ENCODE assay signal across 22 mouse cellular contexts in genomic region chr11:54567959-54568358, GRCm38 (mm10). TPM values are rescaled to one million over a fixed set of nuclear protein-coding genes. Genes with fewer than 3 reads are reported as not detected.
DNase-seq lines count a peak whose midpoint lies in the region; ATAC-seq and TF ChIP-seq lines count a peak whose summit lies in the region.
"Had no signal": no experiment of that assay in that cellular context is flagged by ENCODE, and none has a peak within 500 bp of the region (broad histone marks: within the 10 kb centered on the region; RNA-seq: fewer than 3 reads in every experiment).

No protein-coding gene starts in this region.

- 6% methylated on average over 1 of the region's 1 CpGs for WGBS in thymus, adult 2 months

- TF ChIP-seq POLR2A in thymus, adult 2 months (IDR thresholded peaks at IDR 0.05; ENCODE audit: control insufficient read depth, extremely low read depth, insufficient read depth, low read length, poor library complexity) = no peak

- H3K27ac ChIP-seq in layer of hippocampus, adult 2 months = peak overlapping the region; percentile 43; the same call in 1 of the 2 replicates
- no peak overlapping the region for H3K27ac ChIP-seq in thymus, adult 2 months (ENCODE audit: control insufficient read depth, insufficient read depth, low read length)
- H3K27ac ChIP-seq: embryonic facial prominence, embryonic 12.5 days; forebrain, embryonic 12.5 days; heart, adult 2 months; hindbrain, embryonic 10.5 days; hindbrain, embryonic 15.5 days had no signal

- no peaks in the 10 kb centered on the region for H3K4me1 ChIP-seq in thymus, adult 2 months (replicated peaks; ENCODE audit: control insufficient read depth, insufficient read depth, low read length)
- H3K4me1 ChIP-seq: embryonic facial prominence, embryonic 12.5 days; forebrain, embryonic 12.5 days; heart, embryonic 12.5 days; hindbrain, embryonic 10.5 days; hindbrain, embryonic 15.5 days had no signal

- DNase-seq in layer of hippocampus, adult 2 months (ENCODE audit: low spot score in 2 of 2) = no peak
- DNase-seq in layer of hippocampus, adult 8-10 months (ENCODE audit: low spot score in 2 of 2) = no peak
- peak; percentile 38 for DNase-seq in thymus, postnatal 0 days (ENCODE audit: low spot score)
- DNase-seq in thymus, adult 2 months = no peak
- no peak for DNase-seq in cerebellum, adult 9-10 months
- DNase-seq in adrenal gland, postnatal 36 days = no peak
- DNase-seq: adrenal gland, adult 2 months; adrenal gland, postnatal 25 days; cerebellum, adult 2 months; cerebellum, postnatal 14 days; embryo, embryonic 11 days; gastrocnemius, postnatal 10 days; heart, adult 2 months had no signal

- no peaks in the 10 kb centered on the region for H3K27me3 ChIP-seq in thymus, adult 2 months (ENCODE audit: control insufficient read depth, insufficient read depth, low read length)
- H3K27me3 ChIP-seq: CH12.LX; embryonic facial prominence, embryonic 12.5 days; forebrain, embryonic 12.5 days; heart, embryonic 12.5 days; hindbrain, embryonic 15.5 days; Patski had no signal

- H3K36me3 ChIP-seq in thymus, adult 2 months (ENCODE audit: control insufficient read depth, insufficient read depth, low read length) = no peaks in the 10 kb centered on the region
- H3K36me3 ChIP-seq: embryonic facial prominence, embryonic 12.5 days; forebrain, embryonic 12.5 days; hindbrain, embryonic 15.5 days had no signal

- no peak overlapping the region for H3K4me3 ChIP-seq in layer of hippocampus, adult 2 months
- no peak overlapping the region for H3K4me3 ChIP-seq in thymus, adult 2 months (ENCODE audit: control insufficient read depth, insufficient read depth, low read length)
- H3K4me3 ChIP-seq: embryonic facial prominence, embryonic 12.5 days; forebrain, embryonic 12.5 days; heart, adult 2 months; heart, embryonic 12.5 days; hindbrain, embryonic 10.5 days; hindbrain, embryonic 15.5 days had no signal

- ATAC-seq in activated CD4-positive, CD25-positive, alpha-beta regulatory T cell, adult 4 months = peak; percentile 80
- ATAC-seq: forebrain, embryonic 16.5 days; Patski had no signal

- no peak for TF ChIP-seq CTCF in layer of hippocampus, adult 2 months (conservative IDR thresholded peaks at IDR 0.05)
- TF ChIP-seq CTCF in thymus, adult 2 months (IDR thresholded peaks at IDR 0.05; ENCODE audit: borderline replicate concordance, control insufficient read depth, extremely low read depth, insufficient read depth, low read length, poor library complexity) = no peak

RNA-seq across cellular contexts. Expression of gene Rapgef6, which starts 45.3 kb away (rescaled TPM):
- 10 to 100 TPM; 42.9 to 53.3 TPM for total RNA-seq in layer of hippocampus, adult 2 months (2021)
- 10 to 100 TPM; 39.3 to 51.0 (median 45.2) TPM for total RNA-seq in layer of hippocampus, adult 8-10 months (2022)
- 42.7 and 53.4 TPM in 2 replicates for polyA plus RNA-seq in thymus, postnatal 0 days (2015; fragmentation: Nextera tagmentation; extraction: Ambion mirVana)
- 73.9 and 82.0 TPM in 2 replicates for polyA plus RNA-seq in thymus, adult 2 months (2012; rRNA removed)
- polyA plus RNA-seq in activated CD4-positive, CD25-positive, alpha-beta regulatory T cell, adult 4 months (2017; shearing (Covaris generic)) = 100 to 1,000 TPM; 180 to 208 TPM
- total RNA-seq in adrenal gland, postnatal 36 days (2021) = 10 to 100 TPM; 23.0 to 24.5 TPM
